Mouse (Mus musculus): ENCODE results near the gene Tax1bp1. TPM values are rescaled to one million over a fixed set of nuclear protein-coding genes. Genes with fewer than 3 reads are reported as not detected.
A peak's percentile ranks its signal among the peaks of the same experiment; 100 is the strongest.

Tax1bp1 gene
- total and polyA plus RNA-seq, 3 experiments: 42.2 to 61.7 (median 61.6) TPM

- Histone ChIP-seq H3K36me3 (replicated peaks in 1 of 2; ENCODE audit: control insufficient read depth in 1 of 2, insufficient read depth in 1 of 2, low read length in 1 of 2) (no peaks in the 10 kb centered on the region), H3K9ac (ENCODE audit: insufficient read depth, low read depth) (no peak overlapping the region), H3K4me1 (ENCODE audit: control insufficient read depth in 1 of 2, insufficient read depth in 2 of 2) (peaks cover 9 to 19% of the 10 kb centered on the region in 2 experiments), H3K4me2 (ENCODE audit: insufficient read depth, low read depth, poor library complexity, severe bottlenecking) (peak overlapping the region; percentile 34; the same call in 1 of the 2 replicates), H3K79me2 (replicated peaks; ENCODE audit: control insufficient read depth, extremely low read depth, insufficient read depth, poor library complexity, severe bottlenecking) (no peaks in the 10 kb centered on the region), H3K27me3 (replicated peaks) (no peaks in the 10 kb centered on the region), H3K27ac (ENCODE audit: insufficient read depth, low read depth) (0 out of 2 replicates have a peak overlapping the region, but pooled peaks have one; percentile 11), H3K9me3 (replicated peaks; ENCODE audit: low read length) (no peaks in the 10 kb centered on the region), H3K4me3 (replicated peaks in 1 of 3; ENCODE audit: low read depth in 2 of 3, low read length in 2 of 3, poor library complexity in 1 of 3) (no peak overlapping the region)
- DNase-seq (ENCODE audit: extremely low read depth): no peak
- in situ Hi-C loops (cut with MboI; ENCODE audit: low pct_ligation_motif_present, low pct_unique_long_range_greater_than_20kb, low sequenced_read_pairs) (no loop called here), dilution Hi-C loops (cut with MboI; ENCODE audit: extremely low pct_ligation_motif_present, extremely low pct_unique_long_range_greater_than_20kb, low sequenced_read_pairs) (no loop called here)
- no peak for TF ChIP-seq MYC (IDR thresholded peaks at IDR 0.05; ENCODE audit: low read depth, low read length)
- TF ChIP-seq BHLHE40 (IDR thresholded peaks at IDR 0.05; ENCODE audit: low read depth, low read length): no peak
- no peak for TF ChIP-seq MEF2A (IDR thresholded peaks at IDR 0.05; ENCODE audit: borderline replicate concordance, low read depth, low read length)
- TF ChIP-seq SMC3 (IDR thresholded peaks at IDR 0.05; ENCODE audit: low read depth, low read length): no peak
- no peak for TF ChIP-seq MAZ (IDR thresholded peaks at IDR 0.05; ENCODE audit: low read depth, low read length)
- TF ChIP-seq CHD1 (IDR thresholded peaks at IDR 0.05; ENCODE audit: low read depth, low read length): no peak
- no peak for TF ChIP-seq NELFE (IDR thresholded peaks at IDR 0.05; ENCODE audit: low read depth, low read length)
- TF ChIP-seq IRF4 (IDR thresholded peaks at IDR 0.05; ENCODE audit: low read depth, low read length): no peak
- no peak for TF ChIP-seq RCOR1 (conservative IDR thresholded peaks at IDR 0.05; ENCODE audit: low read depth, low read length)
- no peak for TF ChIP-seq ZC3H11A (IDR thresholded peaks at IDR 0.05; ENCODE audit: low read depth, low read length)
- TF ChIP-seq E2F4 (IDR thresholded peaks at IDR 0.05; ENCODE audit: insufficient replicate concordance, low read depth, low read length): no peak
- no peak for TF ChIP-seq HCFC1 (IDR thresholded peaks at IDR 0.05; ENCODE audit: low read depth, low read length)
- no peak for TF ChIP-seq PAX5 (IDR thresholded peaks at IDR 0.05; ENCODE audit: low read length)
- no peak for TF ChIP-seq ETS1 (conservative IDR thresholded peaks at IDR 0.05; ENCODE audit: low read depth, low read length)
- TF ChIP-seq ZNF384 (IDR thresholded peaks at IDR 0.05; ENCODE audit: low read depth, low read length): no peak
- no peak for TF ChIP-seq EP300 (IDR thresholded peaks at IDR 0.05; ENCODE audit: low read length)
- no peak for TF ChIP-seq CHD2 (IDR thresholded peaks at IDR 0.05; ENCODE audit: low read length)
Observed at GRCm38 (mm10) chr6:52697964-52698535, 15.5 kb upstream of the Tax1bp1 start.

- Histone ChIP-seq H3K4me3 (replicated peaks in 1 of 3; ENCODE audit: low read depth in 2 of 3, low read length in 2 of 3, poor library complexity in 1 of 3) (no peak overlapping the region), H3K9me3 (replicated peaks; ENCODE audit: low read length) (no peaks in the 10 kb centered on the region), H3K4me1 (ENCODE audit: control insufficient read depth in 1 of 2, insufficient read depth in 2 of 2) (peaks cover 9 to 23% of the 10 kb centered on the region in 2 experiments), H3K4me2 (ENCODE audit: insufficient read depth, low read depth, poor library complexity, severe bottlenecking) (no peak overlapping the region), H3K27ac (ENCODE audit: insufficient read depth, low read depth) (0 out of 2 replicates have a peak overlapping the region, but pooled peaks have one; percentile 13), H3K79me2 (replicated peaks; ENCODE audit: control insufficient read depth, extremely low read depth, insufficient read depth, poor library complexity, severe bottlenecking) (no peaks in the 10 kb centered on the region), H3K36me3 (replicated peaks in 1 of 2; ENCODE audit: control insufficient read depth in 1 of 2, insufficient read depth in 1 of 2, low read length in 1 of 2) (no peaks in the 10 kb centered on the region), H3K9ac (ENCODE audit: insufficient read depth, low read depth) (no peak overlapping the region), H3K27me3 (replicated peaks) (no peaks in the 10 kb centered on the region)
- in situ Hi-C loops (cut with MboI; ENCODE audit: low pct_ligation_motif_present, low pct_unique_long_range_greater_than_20kb, low sequenced_read_pairs) (no loop called here), dilution Hi-C loops (cut with MboI; ENCODE audit: extremely low pct_ligation_motif_present, extremely low pct_unique_long_range_greater_than_20kb, low sequenced_read_pairs) (no loop called here)
- TF ChIP-seq MYC (IDR thresholded peaks at IDR 0.05; ENCODE audit: low read depth, low read length): 0 out of 2 replicates have a peak, but pooled peaks have one; percentile 37
- peak; percentile 68 for TF ChIP-seq ETS1 (conservative IDR thresholded peaks at IDR 0.05; ENCODE audit: low read depth, low read length)
- TF ChIP-seq POLR2AphosphoS2 (IDR thresholded peaks at IDR 0.05; ENCODE audit: low read depth, low read length): no peak
- TF ChIP-seq ELF1 (IDR thresholded peaks at IDR 0.05; ENCODE audit: low read depth, low read length): peak; percentile 60; the same call in 1 of the 2 replicates
- no peak for TF ChIP-seq UBTF (IDR thresholded peaks at IDR 0.05; ENCODE audit: low read depth, low read length)
- no peak for TF ChIP-seq RCOR1 (conservative IDR thresholded peaks at IDR 0.05; ENCODE audit: low read depth, low read length)
- no peak for TF ChIP-seq CTCF (conservative IDR thresholded peaks at IDR 0.05 in 1 of 2, IDR thresholded peaks at IDR 0.05 in 1 of 2; ENCODE audit: low read depth in 2 of 2, low read length in 2 of 2)
- TF ChIP-seq KAT2A (IDR thresholded peaks at IDR 0.05; ENCODE audit: insufficient replicate concordance, low read length): no peak
- no peak for TF ChIP-seq MAX (IDR thresholded peaks at IDR 0.05; ENCODE audit: low read length)
- TF ChIP-seq HCFC1 (IDR thresholded peaks at IDR 0.05; ENCODE audit: low read depth, low read length): 0 out of 2 replicates have a peak, but pooled peaks have one; percentile 11
- no peak for TF ChIP-seq TCF12 (IDR thresholded peaks at IDR 0.05; ENCODE audit: low read depth, low read length)
- no peak for TF ChIP-seq ZMIZ1 (IDR thresholded peaks at IDR 0.05; ENCODE audit: low read depth, low read length)
- TF ChIP-seq IRF4 (IDR thresholded peaks at IDR 0.05; ENCODE audit: low read depth, low read length): peak; percentile 66
- no peak for TF ChIP-seq ZC3H11A (IDR thresholded peaks at IDR 0.05; ENCODE audit: low read depth, low read length)
- no peak for TF ChIP-seq POLR2A (IDR thresholded peaks at IDR 0.05; ENCODE audit: low read depth, low read length)
- no peak for TF ChIP-seq PAX5 (IDR thresholded peaks at IDR 0.05; ENCODE audit: low read length)
- no peak for TF ChIP-seq MAFK (IDR thresholded peaks at IDR 0.05; ENCODE audit: insufficient replicate concordance, low read length)
- TF ChIP-seq EP300 (IDR thresholded peaks at IDR 0.05; ENCODE audit: low read length): peak; percentile 66
- no peak for TF ChIP-seq CHD1 (IDR thresholded peaks at IDR 0.05; ENCODE audit: low read depth, low read length)
- no peak for TF ChIP-seq MAZ (IDR thresholded peaks at IDR 0.05; ENCODE audit: low read depth, low read length)
- TF ChIP-seq ZNF384 (IDR thresholded peaks at IDR 0.05; ENCODE audit: low read depth, low read length): peak; percentile 98
- no peak for TF ChIP-seq CHD2 (IDR thresholded peaks at IDR 0.05; ENCODE audit: low read length)
- 0 out of 2 replicates have a peak, but pooled peaks have one; percentile 37 for TF ChIP-seq SIN3A (IDR thresholded peaks at IDR 0.05; ENCODE audit: low read length)
- DNase-seq (ENCODE audit: extremely low read depth): peak; percentile 38
Observed at GRCm38 (mm10) chr6:52699050-52699449, 14.5 kb upstream of the Tax1bp1 start.
